Mouse (Mus musculus): ENCODE data around the gene Prm1.
A peak's percentile ranks its signal among the peaks of the same experiment; 100 is the strongest.

Prm1 gene

GRCm38 (mm10) chr16:10783152-10783434 is 22.5 kb downstream of the Prm1 start:
- DNase-seq (ENCODE audit: low spot score in 2 of 2), result no peak

- no peak for DNase-seq (ENCODE audit: low spot score in 2 of 2)
These were observed 23.1 kb downstream of the Prm1 start for GRCm38 (mm10) chr16:10782377-10783151.

DNA sequence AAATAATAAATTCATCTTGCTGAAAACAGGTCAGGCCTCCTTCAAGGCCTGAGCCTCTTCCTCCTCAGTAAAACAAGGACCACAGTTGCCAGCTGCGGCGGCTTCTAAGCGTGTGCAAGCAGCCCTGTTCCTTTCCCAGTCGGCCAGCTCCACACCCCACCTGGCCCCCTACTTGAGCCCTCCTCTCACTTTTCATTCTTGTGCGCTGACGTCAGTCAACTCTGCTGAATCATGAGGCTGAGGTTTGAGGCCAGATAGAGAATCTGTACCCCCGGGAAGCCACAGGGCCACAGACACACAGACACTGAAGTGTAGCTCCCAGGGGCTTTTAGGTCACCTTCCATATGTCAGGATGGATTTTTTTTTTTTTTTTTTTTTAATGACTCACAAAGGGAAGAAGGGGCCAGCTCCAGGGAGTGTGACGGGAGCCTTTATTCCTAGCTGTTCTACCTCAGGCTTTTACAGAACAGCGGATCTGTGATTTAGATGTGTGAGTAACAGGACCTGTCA is 23.7 kb downstream of the Prm1 start:
- peak; percentile 58 to 68 for DNase-seq (ENCODE audit: low spot score in 2 of 2)

GRCm38 (mm10) chr16:10780631-10781120 is 25.0 kb downstream of the Prm1 start:
- peak in 1 of 2 experiments; percentile 25 for DNase-seq (ENCODE audit: low spot score in 2 of 2)

- DNase-seq (ENCODE audit: low spot score in 2 of 2), result no peak
These were observed 28.0 kb downstream of the Prm1 start for GRCm38 (mm10) chr16:10777579-10778160.

- DNase-seq (ENCODE audit: low spot score in 2 of 2), result no peak
These were observed 29.3 kb downstream of the Prm1 start for GRCm38 (mm10) chr16:10776322-10776721.

DNA sequence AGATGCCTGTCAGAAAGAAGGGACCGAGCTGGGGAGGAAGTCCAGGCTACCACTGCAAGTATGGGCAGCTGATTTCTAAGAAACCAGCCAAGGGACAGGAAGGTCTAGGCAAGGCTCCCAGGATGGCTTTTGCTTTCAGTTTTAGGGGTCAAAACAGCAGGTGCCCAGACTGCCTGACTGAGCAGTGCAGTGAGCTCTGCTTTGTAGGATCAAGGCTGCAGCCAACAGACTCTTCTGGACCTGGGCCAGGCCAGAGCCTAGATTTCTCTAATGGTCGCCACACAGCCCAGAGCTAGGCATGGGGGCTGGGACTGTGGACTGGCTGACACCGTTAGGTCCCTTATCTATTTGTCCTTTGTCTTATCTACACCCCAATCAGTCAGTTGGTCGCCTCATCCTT is 30.9 kb downstream of the Prm1 start:
- DNase-seq (ENCODE audit: low spot score in 2 of 2), result no peak

DNA sequence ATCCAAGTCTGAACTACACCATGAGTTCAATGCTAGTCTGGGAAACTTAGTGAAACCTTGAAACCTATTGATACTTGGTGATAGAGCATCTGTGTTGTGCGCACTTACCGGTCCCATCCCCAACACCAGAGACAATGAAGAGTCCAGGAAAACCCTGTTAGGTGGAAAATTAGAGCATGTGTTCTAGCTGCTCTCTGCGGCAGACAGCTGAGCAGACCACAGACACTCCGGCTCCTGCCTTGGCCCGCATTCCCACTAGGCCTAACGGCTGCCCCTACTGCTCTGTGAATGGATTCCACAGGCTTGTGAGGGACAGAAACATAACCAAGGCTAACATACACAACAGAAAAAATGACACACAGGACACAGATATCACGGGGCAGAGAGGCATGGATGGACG is 32.1 kb downstream of the Prm1 start:
- DNase-seq (ENCODE audit: low spot score in 2 of 2), result no peak

DNA sequence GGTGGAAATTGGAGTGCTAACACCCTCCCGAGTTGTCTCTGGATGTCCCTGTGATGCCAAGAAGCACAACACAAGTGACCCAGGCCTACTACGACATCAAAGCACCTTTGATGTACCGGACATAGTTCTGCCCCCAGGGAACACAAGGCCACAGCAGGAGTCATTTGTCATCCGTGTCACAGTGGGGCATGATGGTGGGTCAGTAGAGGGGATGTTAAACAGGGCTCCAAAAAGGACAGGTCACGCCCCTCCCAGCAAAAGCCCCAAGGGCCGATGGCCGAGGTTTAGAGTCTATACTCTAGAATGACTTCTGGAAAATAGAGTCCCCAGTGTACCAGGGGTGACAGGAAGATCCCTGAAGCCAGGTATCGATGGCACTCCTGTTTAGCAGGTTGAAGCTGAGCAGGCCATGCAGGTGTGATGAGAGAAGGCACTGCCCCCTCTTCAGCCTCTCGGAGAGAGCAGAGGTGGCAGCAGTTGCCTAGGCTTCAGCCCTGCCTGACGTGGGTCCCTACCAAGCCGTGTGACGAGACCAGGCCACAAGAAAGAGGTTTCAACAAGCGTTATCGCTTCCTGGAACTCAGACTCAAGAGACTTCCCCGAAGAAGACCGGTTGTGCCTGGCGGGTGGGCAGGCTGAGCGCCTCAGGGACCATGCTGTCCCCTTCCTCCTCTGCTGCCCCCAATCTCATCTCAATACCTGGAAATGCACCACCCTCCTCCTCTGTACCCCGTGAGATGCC is 33.7 kb downstream of the Prm1 start:
- peak; percentile 69 to 74 for DNase-seq (ENCODE audit: low spot score in 2 of 2)

GRCm38 (mm10) chr16:10770531-10771325 is 34.9 kb downstream of the Prm1 start:
- DNase-seq (ENCODE audit: low spot score in 2 of 2), result no peak

GRCm38 (mm10) chr16:10769661-10770060 is 36.0 kb downstream of the Prm1 start:
- DNase-seq (ENCODE audit: low spot score in 2 of 2), result peak; percentile 63 to 70

GRCm38 (mm10) chr16:10768821-10769220 is 36.8 kb downstream of the Prm1 start:
- DNase-seq (ENCODE audit: low spot score in 2 of 2), result no peak

DNA sequence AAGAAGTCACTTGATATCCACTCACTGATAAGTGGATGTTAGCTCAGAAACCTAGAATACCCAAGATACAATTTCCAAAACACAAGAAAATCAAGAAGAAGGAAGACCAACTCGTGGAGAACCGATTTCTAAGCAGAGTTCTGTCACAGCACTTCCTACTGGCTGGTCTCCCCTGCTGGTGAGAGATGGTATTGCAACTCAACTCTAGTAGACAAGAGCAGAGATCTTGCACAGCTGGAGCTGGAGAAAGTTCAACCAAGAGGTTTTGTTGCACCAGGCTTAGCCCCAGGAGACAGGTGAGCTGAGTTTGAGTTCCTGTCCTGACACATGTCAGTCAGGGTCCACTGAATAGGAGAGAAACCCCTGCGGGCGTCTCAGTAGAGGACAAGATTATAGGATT is 38.5 kb downstream of the Prm1 start:
- DNase-seq (ENCODE audit: low spot score in 2 of 2), result peak; percentile 79 to 97

- DNase-seq (ENCODE audit: low spot score in 2 of 2), result no peak
These were observed 41.3 kb downstream of the Prm1 start for GRCm38 (mm10) chr16:10764323-10764722.

DNA sequence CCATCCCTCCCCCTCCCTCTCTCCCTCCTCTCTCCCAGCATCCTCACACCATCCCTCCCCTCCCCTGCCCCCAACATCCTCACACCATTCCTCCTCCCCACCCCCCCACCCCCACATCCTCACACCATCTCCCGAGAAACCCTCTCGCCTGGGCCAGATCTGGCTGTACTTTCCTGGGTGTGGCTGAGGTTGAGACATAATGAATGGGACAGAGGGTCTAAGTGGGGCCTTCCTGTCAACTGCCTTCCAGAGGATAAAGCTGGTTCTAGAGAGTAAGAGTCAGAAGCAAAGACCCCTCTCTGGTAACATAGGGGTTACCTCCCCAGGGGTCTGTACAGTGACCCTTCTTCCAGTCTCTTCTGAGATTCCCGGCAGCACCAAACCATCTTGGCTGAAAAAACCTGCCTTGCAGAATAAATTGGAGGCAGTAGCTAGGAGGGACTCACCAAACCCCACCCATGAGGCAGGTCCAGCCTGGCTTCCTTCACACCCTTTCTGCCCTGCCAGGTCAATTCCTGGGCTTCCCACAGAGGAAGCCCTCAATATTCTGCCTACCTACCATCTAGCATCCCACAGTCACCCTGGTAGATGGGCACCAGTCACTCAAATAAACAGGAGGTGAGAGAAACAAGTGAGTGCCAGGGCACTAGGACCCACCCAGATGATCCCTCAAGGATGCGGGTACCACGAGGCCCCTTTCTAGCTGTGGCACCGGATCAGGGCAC is 41.9 kb downstream of the Prm1 start:
- DNase-seq (ENCODE audit: low spot score in 2 of 2), result no peak

DNA sequence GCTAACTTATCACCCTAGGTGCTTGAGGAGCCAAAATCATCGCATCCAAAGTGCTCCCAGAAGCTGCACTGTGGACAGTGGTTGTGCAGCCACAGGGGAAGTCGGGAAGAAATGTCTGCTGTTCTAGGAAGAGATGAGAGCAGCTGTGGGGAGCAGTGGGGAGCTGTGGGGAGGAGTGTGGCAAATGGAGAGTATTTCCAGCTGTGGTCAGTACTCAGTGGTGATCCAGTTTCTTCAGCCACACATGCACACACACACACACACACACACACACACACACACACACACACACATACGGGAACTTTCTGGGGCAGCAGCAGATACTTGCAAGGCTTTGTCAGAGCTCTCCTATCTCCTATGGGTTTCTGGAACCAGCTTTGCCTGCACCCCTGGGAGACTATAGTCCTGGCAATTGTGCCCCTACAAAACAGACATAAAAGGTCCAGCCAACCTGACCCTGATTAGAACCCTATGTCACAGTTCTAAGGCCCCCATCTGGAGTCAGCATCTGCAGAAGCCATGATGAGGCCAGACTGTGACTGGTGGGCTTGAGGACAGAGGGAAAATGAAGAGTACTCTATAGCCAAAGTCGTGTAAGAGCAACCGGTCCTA is 43.0 kb downstream of the Prm1 start:
- DNase-seq (ENCODE audit: low spot score in 2 of 2), result no peak

DNA sequence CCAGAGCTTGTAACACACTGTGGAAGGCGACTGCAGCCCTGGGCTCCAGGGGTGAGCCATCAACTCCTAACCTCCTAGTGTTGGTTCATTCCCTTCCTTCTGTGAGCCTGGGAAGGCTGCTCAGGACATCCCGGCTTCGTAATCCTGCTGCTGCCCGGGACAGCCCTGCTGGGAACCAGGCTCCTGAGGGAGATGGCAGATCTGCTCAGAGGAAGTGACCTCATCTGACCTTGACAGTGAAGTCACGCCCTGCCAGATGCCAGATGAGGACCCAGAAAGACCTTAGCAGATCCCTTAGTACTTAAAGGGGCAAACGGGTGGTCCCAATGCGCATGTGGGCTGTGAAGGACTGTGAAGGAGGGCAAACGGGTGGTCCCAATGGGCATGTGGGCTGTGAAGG is 44.5 kb downstream of the Prm1 start:
- no peak for DNase-seq (ENCODE audit: low spot score in 2 of 2)

DNA sequence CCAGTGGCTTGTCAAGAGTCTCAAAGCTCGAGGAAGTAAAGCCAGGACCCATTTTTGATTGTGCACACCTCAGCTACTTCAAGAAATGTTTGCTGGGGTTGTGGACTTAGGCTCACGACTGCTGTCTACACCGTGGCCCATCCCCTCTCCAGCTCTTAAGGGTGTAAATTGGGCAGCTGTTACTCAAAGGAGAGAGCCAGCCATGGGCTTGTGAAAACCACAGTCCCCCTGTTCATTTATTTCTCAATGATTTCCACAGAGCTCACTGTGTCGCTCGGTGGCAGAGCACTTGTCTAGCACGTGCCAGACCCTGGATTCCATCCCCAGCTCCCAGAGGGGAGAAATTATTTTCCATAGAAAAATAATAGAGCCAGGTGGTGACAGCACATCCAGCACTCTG is 49.5 kb downstream of the Prm1 start:
- DNase-seq (ENCODE audit: low spot score in 2 of 2), result no peak

GRCm38 (mm10) chr16:10754521-10755296 is 50.9 kb downstream of the Prm1 start:
- DNase-seq (ENCODE audit: low spot score in 2 of 2), result no peak

DNA sequence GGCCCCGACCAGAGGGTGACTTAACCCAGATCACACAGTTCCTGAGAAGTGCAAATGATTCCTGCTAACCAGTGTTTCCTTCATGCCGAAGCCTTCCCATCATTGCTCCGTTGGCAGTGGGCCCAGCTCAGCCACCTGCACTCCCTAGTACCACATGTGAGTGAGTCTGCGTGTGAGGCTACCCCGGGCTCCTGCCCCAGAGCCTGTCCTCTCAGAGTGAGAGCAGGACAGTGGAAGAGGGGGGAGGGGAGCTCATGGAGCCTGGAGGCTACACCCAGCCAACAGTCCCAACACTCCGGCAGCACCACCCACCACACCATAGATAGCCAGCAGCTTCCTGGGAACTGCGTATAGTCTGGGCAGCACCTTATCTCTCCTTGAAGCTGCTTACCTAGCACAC is 55.8 kb downstream of the Prm1 start:
- no peak for DNase-seq (ENCODE audit: low spot score in 2 of 2)

Data from thymus, postnatal 10 days (tissue).